Mouse (Mus musculus): ENCODE measurements around the gene Mvk.

Mvk gene

DNA sequence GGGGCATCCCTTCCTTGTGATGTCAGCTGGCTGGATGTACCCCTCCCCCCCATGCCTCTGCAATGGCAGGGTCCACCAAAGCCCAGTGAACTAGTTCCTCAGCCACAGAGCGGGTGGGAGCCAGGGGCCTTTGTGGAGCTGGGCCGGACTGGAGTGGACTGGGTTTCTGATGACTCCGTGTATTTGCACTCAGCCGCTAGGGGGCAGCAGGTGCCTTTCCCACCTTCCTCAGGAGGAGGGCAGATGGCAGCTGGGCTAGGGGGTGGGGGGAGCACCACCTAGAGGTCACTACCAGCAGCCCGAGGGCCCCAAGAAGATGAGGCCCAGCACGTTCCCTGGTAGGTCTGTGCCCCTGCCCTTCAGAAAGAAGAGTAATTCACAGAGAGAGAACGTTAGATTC is 17.2 kb downstream of the Mvk start:
- DNase-seq = peak; percentile 61 to 81

- no peak for DNase-seq
Observed at GRCm38 (mm10) chr5:114462067-114463040, 18.3 kb downstream of the Mvk start.

GRCm38 (mm10) chr5:114464561-114464960 is 20.5 kb downstream of the Mvk start:
- no peak for DNase-seq

DNA sequence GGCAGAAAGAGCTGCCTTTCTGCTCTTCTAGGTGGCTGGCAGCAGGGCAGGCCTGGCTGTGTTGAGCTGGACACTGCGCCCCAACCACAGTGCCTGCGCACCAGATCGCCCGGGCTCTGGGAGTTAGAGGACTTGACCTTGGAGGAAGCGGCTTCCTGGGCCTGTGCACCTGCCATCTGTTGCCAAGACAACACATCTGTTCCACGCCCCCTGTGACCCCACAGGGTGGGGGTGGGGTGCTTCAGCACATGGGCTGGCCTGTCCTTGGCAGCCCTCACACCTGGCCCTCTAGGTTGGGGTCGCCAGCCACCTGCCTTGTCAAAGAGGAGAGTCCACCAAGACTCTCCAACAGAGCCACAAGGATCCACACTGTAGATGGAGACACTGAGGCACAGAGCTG is 21.6 kb downstream of the Mvk start:
- DNase-seq = no peak

- no peak for DNase-seq
Observed at GRCm38 (mm10) chr5:114467019-114467418, 22.9 kb downstream of the Mvk start.

DNA sequence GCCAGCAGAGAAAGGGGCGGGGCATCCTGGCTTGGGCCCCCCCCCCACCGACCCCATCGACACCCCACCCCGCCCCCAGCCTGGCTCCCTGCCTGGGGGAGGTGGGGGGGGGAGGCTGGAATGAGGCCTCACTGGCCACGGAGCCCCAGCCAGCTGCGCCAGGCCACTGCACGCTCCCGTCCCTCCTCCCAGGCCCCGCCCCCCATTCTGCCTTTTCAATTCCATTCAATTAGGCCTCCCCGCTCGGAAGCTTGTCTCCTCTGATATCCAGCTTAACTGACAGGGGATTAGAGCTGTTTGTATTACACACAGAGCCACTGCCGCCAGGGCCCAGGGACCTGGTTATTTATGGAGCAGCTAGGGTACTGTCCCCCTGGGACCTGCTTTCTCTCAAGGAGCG is 23.4 kb downstream of the Mvk start:
- DNase-seq = no peak

DNA sequence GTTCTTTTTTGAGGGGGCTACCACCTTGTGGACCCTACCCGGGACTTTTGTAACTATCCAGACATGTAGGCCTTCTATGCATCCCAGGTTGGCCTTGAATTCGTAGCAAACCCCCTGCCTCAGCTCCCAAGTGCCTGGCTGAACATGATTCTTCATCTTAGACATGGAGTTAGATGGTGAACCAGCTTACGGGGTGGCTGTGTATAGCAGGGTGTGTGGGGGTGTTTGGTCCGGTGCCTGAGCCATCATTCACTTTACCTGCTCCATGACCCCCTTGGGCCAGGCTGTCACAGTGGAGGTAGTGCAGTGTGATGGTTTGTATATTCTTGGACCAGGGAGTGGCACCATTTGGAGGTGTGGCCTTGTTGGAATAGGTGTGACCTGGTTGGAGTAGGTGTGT is 23.9 kb downstream of the Mvk start:
- no peak for DNase-seq

DNA sequence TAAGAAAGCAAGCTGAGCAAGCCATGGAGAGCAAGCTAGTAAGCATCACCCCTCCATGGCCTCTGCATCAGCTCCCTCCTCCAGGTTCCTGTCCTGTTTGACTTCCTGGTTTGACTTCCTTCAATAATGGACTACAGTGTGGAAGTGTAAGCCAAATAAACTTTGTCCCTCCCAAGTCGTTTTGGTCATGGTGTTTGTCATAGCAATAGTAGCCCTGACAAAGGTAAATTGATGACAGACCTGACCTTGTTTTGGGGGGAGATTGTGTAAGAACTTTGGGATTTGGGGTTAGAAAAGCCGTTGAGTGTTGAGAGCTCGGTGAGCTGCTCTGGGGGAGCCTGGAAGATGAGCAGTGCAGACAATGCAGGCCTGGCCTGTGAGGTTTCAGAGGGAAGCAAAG is 26.3 kb downstream of the Mvk start:
- no peak for DNase-seq

GRCm38 (mm10) chr5:114474741-114475491 is 30.8 kb downstream of the Mvk start:
- no peak for DNase-seq

DNA sequence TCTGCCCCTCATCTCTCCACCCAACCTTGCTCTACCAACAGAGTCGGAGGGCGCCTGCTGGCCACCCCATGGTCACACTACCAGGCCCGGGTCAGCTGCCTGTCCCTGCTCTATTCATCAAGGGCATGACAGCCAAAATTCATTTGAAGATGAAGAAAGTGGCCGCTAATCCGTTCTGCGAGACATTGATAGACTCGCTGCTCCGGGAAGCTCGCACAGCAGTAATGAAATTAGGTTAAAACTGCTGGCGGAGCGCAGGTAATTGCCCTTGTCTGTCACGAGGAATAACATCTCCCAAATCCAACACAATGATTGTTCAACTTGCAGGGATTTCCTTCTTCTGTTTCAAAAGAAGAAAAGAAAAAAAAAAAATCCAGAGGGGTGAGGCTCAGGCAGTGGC is 34.2 kb downstream of the Mvk start:
- DNase-seq = no peak

- peak in 1 of 2 experiments; percentile 21 for DNase-seq
Observed at GRCm38 (mm10) chr5:114482587-114483011, 38.5 kb downstream of the Mvk start.

GRCm38 (mm10) chr5:114485685-114486084 is 41.6 kb downstream of the Mvk start:
- DNase-seq = no peak

DNA sequence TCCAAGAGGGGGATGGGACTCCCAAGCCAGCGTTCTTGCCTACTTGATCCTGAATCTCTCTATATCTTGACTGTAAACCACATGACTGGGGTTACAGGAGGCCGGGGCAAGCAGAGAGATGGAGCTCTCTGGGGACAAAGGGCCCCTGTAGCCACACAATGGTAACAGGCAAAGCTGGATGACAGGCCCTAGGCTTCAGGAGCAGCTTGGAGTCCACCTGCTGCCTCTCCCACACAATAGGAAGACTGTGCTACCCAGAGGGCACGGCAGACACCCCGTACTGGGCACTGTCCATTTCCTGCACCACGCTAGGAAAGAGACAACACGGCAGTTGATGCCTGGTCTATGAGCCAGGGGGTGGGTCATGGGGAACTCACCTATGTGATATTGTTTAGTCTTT is 45.5 kb downstream of the Mvk start:
- DNase-seq = no peak

GRCm38 (mm10) chr5:114490241-114490640 is 46.2 kb downstream of the Mvk start:
- no peak for DNase-seq

DNA sequence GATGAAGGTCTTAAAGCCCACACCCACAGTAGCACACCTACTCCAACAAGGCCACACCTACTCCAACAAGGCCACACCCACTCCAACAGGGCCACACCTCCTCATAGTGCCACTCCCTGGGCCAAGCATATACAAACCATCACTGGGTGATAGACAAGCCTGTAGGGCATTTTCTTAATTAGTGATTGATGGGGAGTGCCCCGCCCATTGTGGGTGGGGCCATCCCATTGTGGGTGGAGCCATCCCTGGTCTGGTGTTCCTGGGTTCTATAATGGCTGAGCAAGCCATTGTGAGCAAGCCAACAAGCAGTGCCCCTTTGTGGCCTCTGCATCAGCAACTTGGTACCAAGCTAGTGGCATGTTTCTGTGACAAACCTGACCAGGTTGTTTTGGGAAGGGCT is 50.7 kb downstream of the Mvk start:
- no peak for DNase-seq

DNA sequence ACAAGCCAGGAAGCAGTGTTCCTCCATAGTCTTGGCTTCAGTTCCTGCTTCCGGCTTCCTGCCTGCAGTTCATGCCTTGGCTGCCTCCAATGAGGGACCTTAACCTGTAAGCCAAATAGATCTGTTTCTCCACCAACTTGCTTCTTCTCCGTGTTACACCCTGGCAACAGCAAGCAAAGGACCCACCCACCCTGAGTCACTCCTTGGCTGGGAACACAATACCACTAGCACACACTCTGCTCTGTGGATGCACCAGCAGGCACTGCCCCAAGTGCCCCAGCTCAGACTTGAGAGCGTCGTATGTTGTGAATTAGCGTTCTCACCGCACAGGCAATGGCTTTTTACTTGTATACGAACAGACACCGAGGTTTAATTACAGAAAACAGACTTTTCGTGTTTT is 57.2 kb downstream of the Mvk start:
- no peak for DNase-seq

- no peak for DNase-seq
Observed at GRCm38 (mm10) chr5:114504826-114505225, 60.8 kb downstream of the Mvk start.

- DNase-seq = no peak
Observed at GRCm38 (mm10) chr5:114505260-114506085, 61.4 kb downstream of the Mvk start.

DNA sequence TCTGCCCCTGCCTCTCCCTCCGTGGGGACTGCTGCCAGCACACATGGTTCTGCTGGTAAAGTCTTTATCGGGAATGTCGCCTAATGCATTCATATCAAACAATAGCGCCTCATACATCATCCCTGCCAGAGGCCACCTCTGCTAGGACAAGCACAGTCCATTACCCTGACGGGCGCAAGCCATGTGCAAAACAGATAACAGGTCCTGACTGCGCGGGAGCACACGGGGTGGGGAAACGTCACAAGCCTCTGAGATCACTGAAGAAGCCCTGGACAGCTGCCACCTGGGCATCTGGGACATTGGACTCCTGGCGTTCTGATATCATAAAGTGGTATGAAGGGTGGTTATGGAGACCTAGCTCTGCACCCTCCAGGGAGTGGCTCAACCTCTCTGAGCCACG is 63.3 kb downstream of the Mvk start:
- no peak for DNase-seq

DNA sequence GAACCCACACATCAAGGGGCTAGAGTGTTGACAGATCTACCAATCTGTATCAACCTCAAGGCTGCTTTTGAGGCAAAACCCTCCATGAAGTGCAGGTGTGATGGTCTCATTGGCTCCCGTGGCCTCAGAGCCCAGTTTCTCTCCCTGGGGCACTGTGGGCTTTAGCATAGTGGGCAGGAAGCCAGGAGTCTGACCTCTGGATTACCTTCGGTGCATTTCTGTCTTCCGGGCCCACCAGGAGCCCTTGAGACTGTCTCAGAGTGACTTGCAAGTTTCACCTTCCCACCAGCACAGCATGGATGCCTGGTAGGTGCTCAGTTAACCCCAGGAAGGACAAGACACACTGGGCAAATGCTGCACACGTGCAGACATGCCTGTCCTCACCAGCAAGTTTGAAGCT is 63.9 kb downstream of the Mvk start:
- DNase-seq = no peak

DNA sequence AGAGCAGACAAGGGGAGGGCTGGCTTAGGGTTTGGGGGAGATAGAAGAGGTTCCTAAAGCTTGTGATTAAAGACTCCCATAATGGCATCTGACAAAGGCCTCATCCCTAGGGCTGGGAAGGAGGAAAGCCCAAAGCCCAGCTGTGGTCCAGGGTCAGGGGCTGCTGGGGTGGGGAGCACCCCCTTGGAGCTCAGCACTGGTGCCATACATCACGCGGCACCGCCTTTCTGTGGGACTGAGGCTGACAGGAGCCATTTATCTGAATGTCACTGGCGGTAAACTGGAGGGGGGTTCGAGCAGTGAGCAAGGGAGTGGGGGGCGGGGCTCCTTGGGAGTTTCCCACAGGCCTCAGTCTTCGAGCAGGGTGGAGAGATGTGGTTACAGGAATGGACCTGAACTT is 65.4 kb downstream of the Mvk start:
- no peak for DNase-seq
